Mouse (Mus musculus): ENCODE measurements around the gene Hist1h2ag. TPM values are rescaled to one million over a fixed set of nuclear protein-coding genes. Genes with fewer than 3 reads are reported as not detected.
"Not testable (repeated sequence)": the region's sequence is repeated elsewhere in the genome, so short reads cannot be mapped to it uniquely, and the experiment has no call there.

Gene Hist1h2ag
- 33.8 and 48.4 TPM in 2 replicates for polyA plus RNA-seq (2015; fragmentation: Nextera tagmentation; extraction: Ambion mirVana)

DNA sequence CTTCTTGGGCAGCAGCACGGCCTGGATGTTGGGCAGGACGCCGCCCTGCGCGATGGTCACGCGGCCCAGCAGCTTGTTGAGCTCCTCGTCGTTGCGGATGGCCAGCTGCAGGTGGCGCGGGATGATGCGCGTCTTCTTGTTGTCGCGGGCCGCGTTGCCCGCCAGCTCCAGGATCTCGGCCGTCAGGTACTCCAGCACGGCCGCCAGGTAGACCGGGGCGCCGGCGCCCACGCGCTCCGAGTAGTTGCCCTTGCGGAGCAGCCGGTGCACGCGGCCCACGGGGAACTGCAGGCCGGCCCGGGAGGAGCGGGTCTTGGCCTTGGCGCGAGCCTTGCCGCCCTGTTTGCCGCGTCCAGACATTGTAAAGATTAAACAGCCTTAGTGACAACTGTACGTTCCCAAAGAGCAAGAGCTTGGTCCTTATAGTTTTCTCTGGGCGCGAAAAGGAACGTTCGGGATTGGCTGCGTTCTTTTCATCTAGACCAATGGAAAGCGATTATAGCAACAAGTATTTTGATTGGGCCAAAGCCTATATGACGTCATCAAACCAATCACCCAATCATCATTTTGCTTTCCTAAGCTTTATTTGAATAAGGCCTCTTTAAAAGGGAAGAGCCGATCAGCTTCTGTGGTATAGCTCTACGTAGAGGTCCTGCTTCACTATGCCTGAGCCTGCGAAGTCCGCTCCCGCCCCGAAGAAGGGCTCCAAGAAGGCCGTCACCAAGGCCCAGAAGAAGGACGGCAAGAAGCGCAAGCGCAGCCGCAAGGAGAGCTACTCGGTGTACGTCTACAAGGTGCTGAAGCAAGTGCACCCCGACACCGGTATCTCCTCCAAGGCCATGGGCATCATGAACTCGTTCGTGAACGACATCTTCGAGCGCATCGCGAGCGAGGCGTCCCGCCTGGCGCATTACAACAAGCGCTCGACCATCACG, at the start of gene Hist1h2ag, which contains the start of gene Hist1h2bj:
Hist1h2ag (minus strand) TSS at position 377 of the 935 bp plus-strand sequence.
Hist1h2bj (plus strand) TSS at position 647 of the 935 bp plus-strand sequence.
- Histone ChIP-seq H3K9ac (ENCODE audit: low read depth, low read length) (peak within 1 kb of the TSS; percentile 44), H3K27ac (peak within 1 kb of the TSS; percentile 82), H3K4me3 (replicated peaks; ENCODE audit: low read depth, low read length) (peak within 1 kb of the TSS; percentile 31), H3K4me2 (ENCODE audit: low read length) (peak within 1 kb of the TSS; percentile 55)
- H3K27me3 ChIP-seq (ENCODE audit: insufficient read depth, low read length); H3K36me3 ChIP-seq (ENCODE audit: insufficient read depth, low read length); H3K9me3 ChIP-seq (replicated peaks; ENCODE audit: low read length); H3K4me1 ChIP-seq (replicated peaks; ENCODE audit: insufficient read depth, low read length): not testable (repeated sequence)
- peak; percentile 89 for ATAC-seq (replicated peaks; ENCODE audit: low FRiP score, low read depth)
- 0% methylated on average over 36 of the region's 80 CpGs for WGBS
- DNase-seq (ENCODE audit: low spot score): peak; percentile 99

DNA sequence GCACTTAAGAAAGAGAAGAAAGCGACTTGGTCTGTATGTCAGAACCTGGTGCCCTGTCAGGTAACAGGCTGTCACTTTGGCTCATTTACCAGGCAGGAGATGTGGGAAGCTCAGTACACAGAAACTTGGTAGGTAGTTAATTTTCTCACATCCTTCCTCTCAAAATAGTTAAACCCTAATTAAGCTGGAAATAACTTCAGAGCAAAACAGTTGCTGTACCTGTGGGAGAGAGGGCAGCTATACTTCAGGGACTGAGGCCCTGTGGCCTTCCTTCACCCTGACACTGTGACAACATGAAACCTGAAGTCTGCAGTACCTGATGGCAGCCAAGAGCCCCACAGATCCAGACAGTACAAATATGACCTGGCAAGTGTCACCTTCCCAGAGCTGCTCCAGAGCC, 41.4 kb upstream of the Hist1h2ag start, which contains the start of gene Vmn1r188:
Vmn1r188 (plus strand) TSS at position 301 of the 400 bp plus-strand sequence.
- H3K27ac ChIP-seq; ATAC-seq (replicated peaks; ENCODE audit: low FRiP score, low read depth); H3K4me3 ChIP-seq (replicated peaks; ENCODE audit: low read depth, low read length); H3K27me3 ChIP-seq (ENCODE audit: insufficient read depth, low read length); H3K9ac ChIP-seq (ENCODE audit: low read depth, low read length); H3K4me2 ChIP-seq (ENCODE audit: low read length); H3K36me3 ChIP-seq (ENCODE audit: insufficient read depth, low read length); H3K4me1 ChIP-seq (replicated peaks; ENCODE audit: insufficient read depth, low read length); H3K9me3 ChIP-seq (replicated peaks; ENCODE audit: low read length); DNase-seq (ENCODE audit: low spot score): not testable (repeated sequence)
- WGBS: 88% methylated on average over 1 of the region's 1 CpGs

DNA sequence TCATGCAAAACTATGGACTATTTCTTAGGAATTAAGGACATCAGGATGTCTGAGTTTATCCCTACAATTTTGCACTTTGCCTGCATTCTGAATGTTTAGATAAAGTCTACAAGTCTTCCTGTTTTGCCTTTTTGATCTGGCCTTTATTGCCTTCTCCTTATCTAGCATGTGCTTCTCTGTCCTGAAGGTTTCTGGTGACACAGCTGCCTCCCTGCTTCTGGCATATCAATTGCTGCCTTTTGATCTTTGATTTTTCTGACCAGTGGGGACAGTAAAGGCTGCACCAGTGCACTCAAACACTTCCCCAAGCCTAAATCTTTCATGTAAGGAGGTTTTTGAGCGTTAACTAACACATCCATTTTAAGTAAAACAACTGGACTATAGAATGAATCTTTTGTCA, 20.7 kb upstream of the Hist1h2ag start:
- ATAC-seq (replicated peaks; ENCODE audit: low FRiP score, low read depth): no peak
- no peak for DNase-seq (ENCODE audit: low spot score)
- Histone ChIP-seq H3K36me3 (ENCODE audit: insufficient read depth, low read length) (no peaks in the 10 kb centered on the region), H3K9me3 (replicated peaks; ENCODE audit: low read length) (no peaks in the 10 kb centered on the region), H3K4me1 (replicated peaks; ENCODE audit: insufficient read depth, low read length) (no peaks in the 10 kb centered on the region), H3K4me3 (replicated peaks; ENCODE audit: low read depth, low read length) (no peak overlapping the region), H3K27me3 (ENCODE audit: insufficient read depth, low read length) (no peaks in the 10 kb centered on the region), H3K27ac (no peak overlapping the region), H3K9ac (ENCODE audit: low read depth, low read length) (no peak overlapping the region), H3K4me2 (ENCODE audit: low read length) (no peak overlapping the region)
- TF ChIP-seq CTCF (IDR thresholded peaks at IDR 0.05; ENCODE audit: low read depth): no peak
- WGBS: 52% methylated on average over 1 of the region's 1 CpGs

- no peak for DNase-seq (ENCODE audit: low spot score)
- H3K9ac ChIP-seq (ENCODE audit: low read depth, low read length): no peak overlapping the region
- no peak for TF ChIP-seq CTCF (IDR thresholded peaks at IDR 0.05; ENCODE audit: low read depth)
- no peak overlapping the region for H3K4me2 ChIP-seq (ENCODE audit: low read length)
- H3K36me3 ChIP-seq (ENCODE audit: insufficient read depth, low read length): no peaks in the 10 kb centered on the region
- no peak overlapping the region for H3K27ac ChIP-seq
- 62% methylated on average over 1 of the region's 1 CpGs for WGBS
- ATAC-seq (replicated peaks; ENCODE audit: low FRiP score, low read depth): no peak
- no peaks in the 10 kb centered on the region for H3K4me1 ChIP-seq (replicated peaks; ENCODE audit: insufficient read depth, low read length)
- H3K27me3 ChIP-seq (ENCODE audit: insufficient read depth, low read length): no peaks in the 10 kb centered on the region
- H3K4me3 ChIP-seq (replicated peaks; ENCODE audit: low read depth, low read length): no peak overlapping the region
- no peaks in the 10 kb centered on the region for H3K9me3 ChIP-seq (replicated peaks; ENCODE audit: low read length)
Measured at GRCm38 (mm10) chr13:22061422-22061821, 18.7 kb upstream of the Hist1h2ag start.

- Histone ChIP-seq H3K27ac (no peak overlapping the region), H3K9me3 (replicated peaks; ENCODE audit: low read length) (no peaks in the 10 kb centered on the region), H3K36me3 (ENCODE audit: insufficient read depth, low read length) (no peaks in the 10 kb centered on the region), H3K4me1 (replicated peaks; ENCODE audit: insufficient read depth, low read length) (no peaks in the 10 kb centered on the region), H3K27me3 (ENCODE audit: insufficient read depth, low read length) (no peaks in the 10 kb centered on the region), H3K4me3 (replicated peaks; ENCODE audit: low read depth, low read length) (no peak overlapping the region), H3K4me2 (ENCODE audit: low read length) (no peak overlapping the region), H3K9ac (ENCODE audit: low read depth, low read length) (no peak overlapping the region)
- DNase-seq (ENCODE audit: low spot score) (no peak), ATAC-seq (replicated peaks; ENCODE audit: low FRiP score, low read depth) (no peak)
- no peak for TF ChIP-seq CTCF (IDR thresholded peaks at IDR 0.05; ENCODE audit: low read depth)
- WGBS: 94% methylated on average over 1 of the region's 1 CpGs
Measured at GRCm38 (mm10) chr13:22053754-22054153, 11.0 kb upstream of the Hist1h2ag start.

- DNase-seq (ENCODE audit: low spot score) (peak; percentile 40), ATAC-seq (replicated peaks; ENCODE audit: low FRiP score, low read depth) (no peak)
- no peaks in the 10 kb centered on the region for H3K27me3 ChIP-seq (ENCODE audit: insufficient read depth, low read length)
- H3K4me1 ChIP-seq (replicated peaks; ENCODE audit: insufficient read depth, low read length): no peaks in the 10 kb centered on the region
- TF ChIP-seq CTCF (IDR thresholded peaks at IDR 0.05; ENCODE audit: low read depth): no peak
- H3K4me3 ChIP-seq (replicated peaks; ENCODE audit: low read depth, low read length): peak overlapping the region; percentile 52
- no peaks in the 10 kb centered on the region for H3K36me3 ChIP-seq (ENCODE audit: insufficient read depth, low read length)
- H3K9ac ChIP-seq (ENCODE audit: low read depth, low read length): peak overlapping the region; percentile 60
- no peaks in the 10 kb centered on the region for H3K9me3 ChIP-seq (replicated peaks; ENCODE audit: low read length)
- WGBS: 14% methylated on average over 5 of the region's 5 CpGs
- H3K4me2 ChIP-seq (ENCODE audit: low read length): peak overlapping the region; percentile 67
- H3K27ac ChIP-seq: peak overlapping the region; percentile 82
Measured at GRCm38 (mm10) chr13:22051523-22051859, 8.7 kb upstream of the Hist1h2ag start.

All from kidney, postnatal 0 days (tissue).